Mouse (Mus musculus) B cell, adult 67 days (primary cell): ENCODE data around the gene Gm10300. TPM values are rescaled to one million over a fixed set of nuclear protein-coding genes. Genes with fewer than 3 reads are reported as not detected.

Experiments
- total RNA-seq, 2 experiments: library from RNA; stranded (reverse); gene quantifications; 4 replicates each; pipeline ENCODE4 v1.2.4; 2023

Gene Gm10300
- not detected for total RNA-seq

GRCm38 (mm10) chr4:132074077-132074932 lies at the start of gene Gm10300:
TSS of gene Gm10300 (plus strand) at chr4:132074697.

DNA sequence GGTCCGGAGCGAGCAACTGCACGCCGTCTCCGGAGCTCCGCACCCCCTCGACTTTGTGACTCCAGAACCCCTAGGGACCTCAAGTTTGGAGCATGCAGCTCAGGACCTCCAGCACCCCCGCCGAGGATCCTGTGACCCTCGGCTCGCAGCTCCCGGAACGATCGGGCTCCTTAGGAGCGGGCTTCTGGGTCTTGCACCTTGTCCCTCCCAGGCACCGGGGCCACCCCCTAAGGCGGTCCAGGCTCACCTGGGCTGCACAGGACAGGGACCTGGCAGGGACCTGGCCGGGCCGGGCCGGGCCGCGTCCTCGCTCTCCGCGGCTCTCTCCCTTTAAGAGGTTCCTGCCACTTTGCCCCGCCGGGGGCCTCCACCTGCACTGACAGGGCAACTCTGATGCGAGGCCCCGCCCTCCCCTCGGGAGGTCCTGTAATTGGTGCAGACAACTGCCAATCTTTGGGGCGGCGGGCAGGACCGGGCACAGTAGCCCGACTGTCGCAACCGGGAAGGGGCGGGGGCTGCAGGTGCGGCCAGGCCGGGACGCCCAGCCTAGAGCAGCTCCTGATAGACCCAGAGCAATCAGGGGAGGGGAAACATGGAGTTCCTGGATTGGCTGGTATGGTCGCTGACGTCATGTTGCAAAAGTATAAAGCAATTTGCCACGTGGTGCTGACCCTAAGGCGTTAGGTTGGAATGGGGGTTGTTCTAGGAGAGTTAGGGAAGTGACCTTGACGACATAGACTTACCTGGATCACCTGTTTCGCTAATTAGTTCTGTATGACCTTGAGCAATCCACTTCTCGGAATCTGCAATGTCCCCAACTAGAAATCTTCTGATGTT lies 654 bp downstream of the Gm10300 start, which contains the start of gene Epb41:
Gene Epb41, minus strand, starts transcription at position 389 of the 837 bp plus-strand sequence.

Other genes starting within 250 kb of the Gm10300 start
- gene Ptpru, start 236.4 kb upstream of the Gm10300 start, total RNA-seq, result not detected
- gene Mecr, start 231.2 kb upstream of the Gm10300 start, total RNA-seq, result 10 to 100 TPM; 20.9 to 29.2 TPM
- gene Srsf4, start 201.1 kb upstream of the Gm10300 start, total RNA-seq, result 10 to 100 TPM; 82.9 to 88.2 TPM
- not detected for gene Tmem200b, start 152.9 kb upstream of the Gm10300 start, total RNA-seq
- gene Epb41, start 624 bp downstream of the Gm10300 start, total RNA-seq, result 10 to 100 TPM; 72.0 to 76.9 TPM
- not detected for gene Oprd1, start 69.8 kb downstream of the Gm10300 start, total RNA-seq
- 10 to 100 TPM; 87.3 to 92.0 TPM for gene Ythdf2, start 137.6 kb downstream of the Gm10300 start, total RNA-seq
- gene Gmeb1, start 186.9 kb downstream of the Gm10300 start, total RNA-seq, result 10 to 100 TPM; 44.0 to 45.8 TPM
- 10 to 100 TPM; 35.1 to 46.8 TPM for gene Taf12, start 199.7 kb downstream of the Gm10300 start, total RNA-seq
- not detected for gene Rab42, start 228.7 kb downstream of the Gm10300 start, total RNA-seq